Mouse (Mus musculus) natural killer cell, adult 2 months (primary cell): ENCODE data around the gene Srpk1.
A peak's percentile ranks its signal among the peaks of the same experiment; 100 is the strongest.

Experiments
- DNase-seq, 2 experiments: peaks; one replicate each; pipeline ENCODE4 v3.0.0; 2022; ENCODE audit warnings: low spot score in 2 of 2

The Srpk1 gene

GRCm38 (mm10) chr17:28613096-28613495, 9.4 kb downstream of the Srpk1 start:
- no peak for DNase-seq

- peak; percentile 40 to 52 for DNase-seq
Observed at GRCm38 (mm10) chr17:28612603-28613002, 9.9 kb downstream of the Srpk1 start.

GRCm38 (mm10) chr17:28609543-28609942, 13.0 kb downstream of the Srpk1 start:
- no peak for DNase-seq

DNA sequence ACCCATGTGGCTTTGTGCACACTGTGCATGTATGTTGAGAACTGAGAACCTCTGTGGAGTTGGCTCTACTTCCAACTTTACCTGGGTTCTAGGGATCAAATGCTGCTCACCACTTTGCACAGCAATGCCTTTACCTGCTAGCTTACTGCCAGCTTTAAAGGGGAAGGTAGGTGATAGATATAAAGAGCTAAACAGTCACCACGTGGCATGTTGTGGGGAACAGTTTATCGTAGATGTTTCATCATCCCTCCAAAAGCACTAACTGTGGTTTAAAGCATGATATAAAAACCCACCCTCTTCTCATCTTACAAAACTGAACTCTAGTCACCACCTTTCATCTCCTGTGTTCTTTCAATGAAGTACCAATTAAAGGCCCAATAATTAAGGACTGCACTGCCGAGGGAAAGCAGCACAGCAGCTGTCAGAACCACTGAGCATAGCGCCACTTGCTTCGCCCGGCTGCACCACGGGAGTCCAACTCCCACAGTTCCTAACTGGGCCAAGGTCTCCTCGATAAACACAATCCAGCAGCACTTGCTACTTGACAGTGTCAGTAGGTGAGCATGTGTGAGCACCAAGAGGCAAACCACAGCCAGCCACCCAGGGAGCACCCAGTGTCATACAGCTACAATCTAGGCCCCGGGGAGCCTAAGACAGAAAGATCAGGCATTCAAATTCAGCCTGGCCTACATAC, 20.8 kb downstream of the Srpk1 start:
- DNase-seq, result no peak

DNA sequence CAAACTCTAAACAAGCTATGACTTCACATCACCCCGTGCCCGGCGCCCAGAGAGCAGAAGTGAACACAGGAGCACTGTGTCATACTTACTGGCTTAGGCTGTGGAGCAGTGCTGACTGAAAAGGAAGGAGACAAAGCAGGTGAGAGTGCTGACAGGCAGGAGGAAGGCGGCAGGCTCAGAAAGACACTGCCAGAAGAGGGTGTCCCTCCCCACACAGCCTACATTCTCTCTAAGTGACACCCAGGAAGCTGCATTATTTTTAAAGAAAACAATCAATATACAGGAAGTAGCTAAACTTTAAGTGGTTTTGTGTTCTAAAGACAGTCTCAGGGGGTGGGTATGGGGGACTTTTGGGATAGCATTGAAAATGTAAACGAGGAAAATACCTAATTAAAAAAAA, 21.7 kb downstream of the Srpk1 start:
- DNase-seq, result no peak

- DNase-seq, result no peak
Observed at GRCm38 (mm10) chr17:28593965-28594364, 28.5 kb downstream of the Srpk1 start.

DNA sequence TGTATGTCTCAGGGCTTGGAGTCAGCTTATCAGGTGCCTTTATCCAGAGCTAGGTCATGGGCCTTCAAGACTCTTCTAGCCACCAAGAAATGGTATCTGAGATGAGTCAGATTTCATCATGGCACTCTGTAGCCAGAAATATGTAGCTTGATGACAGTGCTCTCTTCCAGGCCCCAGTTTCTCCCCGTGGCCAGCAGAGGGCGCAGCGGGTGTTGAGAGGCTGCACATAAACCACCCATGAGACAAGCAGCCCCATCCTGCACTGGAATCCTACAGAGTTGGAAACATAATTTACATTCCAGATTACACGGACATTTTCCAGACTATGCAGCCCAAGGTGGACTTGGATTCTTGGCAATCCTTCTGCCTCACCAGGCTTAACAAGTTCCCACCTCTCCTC, 29.5 kb downstream of the Srpk1 start:
- peak; percentile 52 to 70 for DNase-seq

GRCm38 (mm10) chr17:28591476-28591875, 31.0 kb downstream of the Srpk1 start:
- no peak for DNase-seq

GRCm38 (mm10) chr17:28590596-28590995, 31.9 kb downstream of the Srpk1 start:
- DNase-seq, result no peak

DNA sequence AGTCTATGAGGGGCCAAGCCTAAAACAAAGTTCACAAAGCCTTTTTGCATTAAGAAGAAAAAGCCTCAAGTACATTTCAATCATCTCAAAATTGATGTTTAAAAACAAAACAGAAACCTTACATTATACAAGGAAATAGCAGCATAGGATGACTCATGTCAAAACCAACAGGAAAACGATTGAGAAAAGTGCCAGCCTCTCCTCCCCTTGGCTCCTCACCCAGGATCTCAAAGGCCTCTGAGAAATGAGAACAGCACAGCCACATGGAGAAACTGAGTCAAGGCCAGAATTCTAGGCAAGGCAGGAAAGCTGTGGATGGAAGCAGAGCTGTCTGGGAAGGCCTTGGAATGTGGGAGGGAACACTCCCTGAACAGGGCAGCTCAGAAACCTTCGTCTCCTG, 33.9 kb downstream of the Srpk1 start:
- no peak for DNase-seq

DNA sequence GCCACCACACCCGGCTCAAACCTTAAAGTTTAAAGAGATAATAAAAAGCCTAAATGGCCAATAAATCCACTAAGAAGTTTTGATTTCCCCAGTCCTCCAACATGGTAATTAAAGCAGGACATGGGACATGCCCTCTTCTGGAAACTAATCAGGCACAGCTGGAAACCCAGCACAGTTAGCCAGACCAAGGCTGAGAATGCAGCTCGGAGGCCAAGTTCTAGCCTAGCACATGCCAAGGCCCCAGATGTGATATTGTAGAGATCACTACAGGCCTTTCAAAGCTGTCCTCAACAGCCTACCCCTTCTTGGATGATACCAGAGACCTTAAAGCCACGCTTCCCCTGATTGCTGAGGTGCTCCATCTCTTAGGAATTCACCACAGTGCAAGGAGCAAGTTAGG, 36.0 kb downstream of the Srpk1 start:
- DNase-seq, result no peak

GRCm38 (mm10) chr17:28581056-28581455, 41.5 kb downstream of the Srpk1 start:
- no peak for DNase-seq

- peak; percentile 17 to 40 for DNase-seq
Observed at GRCm38 (mm10) chr17:28580396-28580795, 42.1 kb downstream of the Srpk1 start.

DNA sequence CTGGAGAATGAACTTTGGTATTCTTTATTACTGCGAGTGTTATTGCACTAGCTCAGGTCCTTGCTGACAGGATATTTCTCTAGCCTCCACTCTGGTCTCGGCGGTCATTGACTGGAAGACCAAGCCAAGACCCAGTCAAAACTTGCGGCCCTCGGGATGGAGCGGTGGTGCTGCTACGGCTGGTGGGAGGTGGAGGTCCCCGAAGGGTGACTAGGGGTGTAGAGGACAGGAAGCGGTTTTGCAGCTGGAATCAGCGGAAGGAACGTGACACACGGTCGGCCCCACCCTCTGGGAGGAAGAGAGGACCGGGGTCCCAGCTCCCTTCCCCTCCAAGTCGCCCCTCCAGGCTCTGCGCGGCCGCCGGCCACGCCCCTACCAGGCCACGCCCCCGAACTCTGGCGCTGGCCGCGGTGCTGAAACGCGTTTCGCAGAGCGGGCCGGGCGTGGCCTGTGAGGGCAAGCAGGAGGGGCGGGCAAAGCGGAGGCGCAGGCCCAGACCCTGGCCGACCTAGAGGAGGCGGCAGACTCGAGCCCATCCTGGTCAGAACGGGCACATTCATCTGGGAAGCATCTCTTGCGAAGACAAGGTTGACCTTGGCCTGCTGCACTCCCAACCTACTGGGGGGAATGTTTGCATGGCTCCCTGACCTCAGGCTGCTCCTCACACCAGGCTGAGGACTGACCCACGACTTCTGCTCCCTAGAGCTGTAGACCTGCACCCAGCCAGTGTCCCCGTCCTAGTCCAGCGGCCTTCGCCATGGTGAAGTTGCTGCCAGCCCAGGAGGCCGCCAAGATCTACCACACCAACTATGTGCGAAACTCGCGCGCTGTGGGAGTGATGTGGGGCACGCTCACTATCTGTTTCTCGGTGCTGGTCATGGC, 47.0 kb downstream of the Srpk1 start, which contains the start of gene Lhfpl5:
TSS of gene Lhfpl5 (plus strand) at position 398 of the 882 bp plus-strand sequence.
- DNase-seq, result peak; percentile 8 to 19

DNA sequence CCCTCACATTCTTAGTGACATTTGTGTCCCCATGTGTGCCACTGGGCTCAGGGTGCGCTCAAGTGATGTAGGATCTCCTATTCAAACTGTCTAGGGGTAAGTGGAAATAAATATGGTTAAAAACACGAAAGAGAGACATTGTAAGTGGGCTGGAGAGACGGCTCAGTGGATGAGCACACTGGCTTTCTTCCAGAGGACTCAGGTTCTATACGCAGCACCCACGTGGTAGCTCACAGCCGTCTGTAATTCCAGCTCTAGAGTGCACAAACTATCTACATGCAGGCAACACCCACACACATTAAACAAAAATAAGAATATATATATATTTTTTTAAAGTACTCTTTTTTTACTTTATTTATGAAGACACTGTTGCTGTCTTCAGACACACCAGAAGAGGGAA, 49.6 kb downstream of the Srpk1 start:
- DNase-seq, result no peak

DNA sequence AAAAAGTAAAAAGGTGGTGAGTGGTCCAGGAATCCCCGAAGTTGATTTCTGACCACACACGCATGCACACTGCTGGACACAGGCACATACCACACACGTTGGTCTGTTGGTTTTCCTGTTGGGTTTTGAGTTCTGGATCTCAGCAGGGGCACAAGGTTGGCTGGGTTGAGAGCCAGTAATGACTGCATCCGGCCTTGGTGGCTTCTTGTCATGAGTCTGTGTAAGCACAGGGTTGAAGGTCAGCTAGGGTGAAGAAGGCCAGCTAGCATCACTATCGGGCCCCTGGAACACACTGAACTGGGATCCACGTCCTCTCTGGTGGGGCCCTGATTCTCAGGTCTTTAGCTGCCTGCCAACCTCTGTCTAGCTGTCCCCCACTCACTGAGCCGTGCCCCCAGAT, 50.0 kb downstream of the Srpk1 start:
- DNase-seq, result no peak

GRCm38 (mm10) chr17:28571868-28572267, 50.6 kb downstream of the Srpk1 start:
- DNase-seq, result no peak

GRCm38 (mm10) chr17:28567541-28567940, 55.0 kb downstream of the Srpk1 start:
- DNase-seq, result no peak

GRCm38 (mm10) chr17:28565181-28565580, 57.3 kb downstream of the Srpk1 start:
- DNase-seq, result no peak

- no peak for DNase-seq
Observed at GRCm38 (mm10) chr17:28561613-28562012, 60.9 kb downstream of the Srpk1 start.

- DNase-seq, result no peak
Observed at GRCm38 (mm10) chr17:28560598-28560997, 61.9 kb downstream of the Srpk1 start, which contains the start of gene Clps. Gene Clps (minus strand): TSS chr17:28560766.

- no peak for DNase-seq
Observed at GRCm38 (mm10) chr17:28557772-28558171, 64.7 kb downstream of the Srpk1 start.
